6 mouse cellular contexts compared by ENCODE assay signal in the genomic region with DNA sequence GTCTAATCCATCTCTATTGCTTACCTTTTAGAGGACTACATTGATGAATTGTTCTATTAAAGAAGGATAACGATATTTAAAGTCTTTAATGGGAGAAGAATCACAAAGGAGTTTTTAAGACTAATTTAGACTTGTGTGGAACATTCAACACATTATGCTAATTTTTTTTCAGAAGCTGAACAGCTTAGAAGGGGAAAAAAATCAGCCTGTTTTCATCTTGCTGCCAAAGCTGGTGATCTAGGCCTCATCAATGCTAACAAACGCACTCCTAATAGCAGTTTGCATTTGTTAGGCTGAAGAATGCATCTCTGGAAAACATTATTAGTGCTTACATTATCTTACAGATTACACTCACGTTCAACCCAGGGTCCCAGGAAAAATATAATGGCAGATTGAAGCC.
"Had no signal": no experiment of that assay in that cellular context is flagged by ENCODE, and none has a peak within 500 bp of the region (broad histone marks: within the 10 kb centered on the region; RNA-seq: fewer than 3 reads in every experiment).

No protein-coding gene starts in this region.

- H3K9ac ChIP-seq: liver, embryonic 15.5 days; neural tube, embryonic 13.5 days had no signal

- H3K9me3 ChIP-seq: limb, embryonic 10.5 days; liver, embryonic 15.5 days; neural tube, embryonic 13.5 days had no signal

- H3K4me2 ChIP-seq: liver, embryonic 11.5 days; liver, embryonic 15.5 days; neural tube, embryonic 13.5 days had no signal

- H3K27me3 ChIP-seq: liver, embryonic 15.5 days had no signal

- DNase-seq: spleen, adult 18-20 months had no signal

- H3K27ac ChIP-seq: limb, embryonic 10.5 days; liver, embryonic 15.5 days; midbrain, embryonic 10.5 days; neural tube, embryonic 13.5 days had no signal

- H3K4me1 ChIP-seq: limb, embryonic 10.5 days; liver, embryonic 15.5 days; neural tube, embryonic 13.5 days had no signal

- H3K36me3 ChIP-seq: limb, embryonic 10.5 days; liver, embryonic 15.5 days; midbrain, embryonic 10.5 days; neural tube, embryonic 13.5 days had no signal

- H3K4me3 ChIP-seq: limb, embryonic 10.5 days; liver, embryonic 15.5 days; midbrain, embryonic 10.5 days; neural tube, embryonic 13.5 days had no signal
